Mouse (Mus musculus) hindbrain, embryonic 15.5 days (tissue): Measurements from ENCODE around the gene Rgma. TPM values are rescaled to one million over a fixed set of nuclear protein-coding genes. Genes with fewer than 3 reads are reported as not detected.

ENCODE experiments used
- ATAC-seq: fragments of 200-750 bp; cut with Nextera tagmentation; 2 replicates; pipeline ENCODE4 v1.8.0; 2017; ENCODE audit warnings: low read depth, moderate number of reproducible peaks, moderate TSS enrichment; ENCODE audit not compliant: low FRiP score
- H3K27ac ChIP-seq: fragments of 300-500 bp; sonication (generic); replicated peaks from 2 replicates; pipeline ENCODE4 v1.5.1; 2015; ENCODE audit warnings: mild to moderate bottlenecking, inconsistent platforms
- H3K27me3 ChIP-seq: fragments of 300-500 bp; sonication (generic); 2 replicates; pipeline ENCODE4 v1.6.1; 2015; ENCODE audit warnings: control low read depth, inconsistent platforms
- H3K36me3 ChIP-seq: fragments of 300-500 bp; sonication (generic); 2 replicates; pipeline ENCODE4 v1.6.1; 2015; ENCODE audit warnings: control low read depth, inconsistent platforms
- H3K4me1 ChIP-seq: fragments of 300-500 bp; sonication (generic); replicated peaks from 2 replicates; pipeline ENCODE4 v1.6.1; 2015; ENCODE audit warnings: control low read depth, inconsistent platforms
- H3K4me2 ChIP-seq: fragments of 300-500 bp; sonication (generic); 2 replicates; pipeline ENCODE4 v1.6.1; 2015; ENCODE audit warnings: moderate library complexity, mild to moderate bottlenecking, inconsistent platforms
- H3K4me3 ChIP-seq: fragments of 300-500 bp; sonication (generic); 2 replicates; pipeline ENCODE4 v1.5.1; 2015; ENCODE audit warnings: mild to moderate bottlenecking, inconsistent platforms
- H3K9ac ChIP-seq: fragments of 300-500 bp; sonication (generic); 2 replicates; pipeline ENCODE4 v1.6.1; 2015; ENCODE audit warnings: inconsistent platforms
- H3K9me3 ChIP-seq: fragments of 300-500 bp; sonication (generic); 2 replicates; pipeline ENCODE4 v1.6.1; 2016; ENCODE audit warnings: control low read depth, inconsistent platforms
- WGBS: fragments of 180-500 bp; shearing (Covaris S2); methylation state at CpG from one replicate; pipeline ENCODE4 v1.1.7; 2015; 5-methylcytosine and 5-hydroxymethylcytosine counted together
- polyA plus RNA-seq: library from polyadenylated mRNA; unstranded; fragments of >200 nt; fragmentation: Nextera tagmentation; extraction: Ambion mirVana; gene quantifications from 2 replicates; pipeline ENCODE4 v1.2.1, GENCODE M21; 2015

Rgma gene
- polyA plus RNA-seq, 1 experiment from 2014 or later: 45.1 TPM

- H3K36me3 ChIP-seq: no peaks in the 10 kb centered on the region
- WGBS: 2% methylated on average over 39 of the region's 39 CpGs
- ATAC-seq: peak; percentile 25; the same call in 1 of the 2 replicates
These were observed 16.4 kb downstream of the Rgma start for GRCm38 (mm10) chr7:73391518-73392321.

DNA sequence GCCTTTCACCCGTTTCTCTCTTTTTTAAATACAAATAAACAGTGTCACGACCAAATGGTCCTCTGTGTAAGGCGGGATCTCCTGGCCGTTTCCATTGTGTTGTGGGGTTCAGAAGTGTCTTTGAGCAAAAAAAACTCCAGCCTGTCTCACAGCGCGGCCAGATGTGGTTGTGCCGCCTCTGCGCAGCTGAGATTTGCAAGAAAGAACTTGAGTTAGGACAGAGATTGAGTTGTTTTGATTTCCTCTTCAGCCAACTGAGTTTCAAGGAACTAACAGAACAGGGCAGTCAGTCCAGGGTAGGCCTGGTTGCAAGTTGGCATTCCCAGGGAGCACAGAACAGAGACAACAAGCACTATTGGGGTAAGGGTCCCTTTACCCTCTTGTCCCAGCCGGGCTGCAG, 17.1 kb downstream of the Rgma start:
- H3K9ac ChIP-seq: peak overlapping the region; percentile 65
- peaks cover 63% of the 10 kb centered on the region for H3K4me1 ChIP-seq
- ATAC-seq: no peak
- H3K36me3 ChIP-seq: no peaks in the 10 kb centered on the region
- H3K27ac ChIP-seq: peak overlapping the region; percentile 86
- WGBS: 3% methylated on average over 9 of the region's 9 CpGs
- H3K9me3 ChIP-seq: no peaks in the 10 kb centered on the region
- peak overlapping the region; percentile 61 for H3K4me3 ChIP-seq
- H3K27me3 ChIP-seq: no peaks in the 10 kb centered on the region
- peak overlapping the region; percentile 96 for H3K4me2 ChIP-seq

More at GRCm38 (mm10) chr7:73391518-73392321, 16.4 kb downstream of the Rgma start:
- Histone ChIP-seq H3K4me1 (peaks cover 63% of the 10 kb centered on the region), H3K9ac (peak overlapping the region; percentile 65), H3K4me3 (peak overlapping the region; percentile 61), H3K27ac (peak overlapping the region; percentile 86), H3K4me2 (peak overlapping the region; percentile 96), H3K9me3 (no peaks in the 10 kb centered on the region), H3K27me3 (no peaks in the 10 kb centered on the region)

DNA sequence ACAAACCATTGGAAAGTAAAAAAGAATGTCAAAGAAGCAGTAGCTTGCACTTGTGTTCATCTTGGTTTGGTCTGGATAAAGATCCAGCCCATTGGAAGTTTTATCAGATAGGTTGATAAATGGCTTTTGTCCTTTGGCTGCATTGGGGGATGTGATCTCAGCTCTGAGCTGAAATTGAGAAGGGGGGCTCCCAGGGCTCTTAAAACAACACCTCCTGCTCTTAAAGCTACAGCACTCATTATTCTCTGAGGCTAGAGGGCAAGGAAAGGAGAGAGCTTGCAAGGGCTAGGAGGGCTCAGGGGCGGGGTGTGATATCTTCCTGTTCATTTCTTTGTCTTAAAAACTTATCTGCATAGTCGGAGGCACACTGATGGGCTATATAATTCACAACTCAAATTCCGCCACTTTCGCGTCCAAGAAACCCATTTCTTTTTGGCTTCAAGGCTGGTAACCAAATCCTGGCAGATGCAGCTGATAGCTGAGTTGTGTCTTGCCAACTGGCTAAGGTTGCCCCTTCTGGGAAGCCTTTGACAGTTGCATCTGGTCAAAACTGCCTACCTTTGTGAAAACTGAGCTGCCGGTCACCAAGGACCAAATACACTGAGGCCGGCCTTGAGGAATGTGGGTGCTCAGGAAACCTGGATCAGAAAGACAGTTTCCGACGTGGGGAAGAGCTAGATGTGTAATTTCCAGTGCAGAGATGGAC, 18.2 kb downstream of the Rgma start:
- peak overlapping the region; percentile 86 for H3K27ac ChIP-seq
- H3K4me2 ChIP-seq: peak overlapping the region; percentile 96
- H3K9me3 ChIP-seq: no peaks in the 10 kb centered on the region
- H3K27me3 ChIP-seq: no peaks in the 10 kb centered on the region
- ATAC-seq: no peak
- WGBS: 34% methylated on average over 9 of the region's 9 CpGs
- H3K4me3 ChIP-seq: peak overlapping the region; percentile 61
- peak overlapping the region; percentile 65 for H3K9ac ChIP-seq
- H3K4me1 ChIP-seq: peaks cover 74% of the 10 kb centered on the region
- H3K36me3 ChIP-seq: no peaks in the 10 kb centered on the region

GRCm38 (mm10) chr7:73394013-73394409, 18.7 kb downstream of the Rgma start:
- Histone ChIP-seq H3K27ac (peak overlapping the region; percentile 86), H3K4me2 (peak overlapping the region; percentile 96), H3K36me3 (no peaks in the 10 kb centered on the region), H3K9ac (peak overlapping the region; percentile 65), H3K4me1 (peaks cover 79% of the 10 kb centered on the region), H3K9me3 (no peaks in the 10 kb centered on the region), H3K4me3 (peak overlapping the region; percentile 61), H3K27me3 (no peaks in the 10 kb centered on the region)
- 24% methylated on average over 4 of the region's 4 CpGs for WGBS
- no peak for ATAC-seq

- H3K27me3 ChIP-seq: no peaks in the 10 kb centered on the region
- H3K4me1 ChIP-seq: peaks cover 70% of the 10 kb centered on the region
- peak overlapping the region; percentile 32; the same call in 1 of the 2 replicates for H3K4me3 ChIP-seq
- ATAC-seq: 0 out of 2 replicates have a peak, but pooled peaks have one; percentile 27
- H3K9ac ChIP-seq: no peak overlapping the region
- peak overlapping the region; percentile 72 for H3K27ac ChIP-seq
- H3K4me2 ChIP-seq: peak overlapping the region; percentile 66
- H3K36me3 ChIP-seq: no peaks in the 10 kb centered on the region
- 9% methylated on average over 11 of the region's 11 CpGs for WGBS
- no peaks in the 10 kb centered on the region for H3K9me3 ChIP-seq
These were observed 23.0 kb downstream of the Rgma start for GRCm38 (mm10) chr7:73398319-73398718.

GRCm38 (mm10) chr7:73398806-73399442, 23.6 kb downstream of the Rgma start:
- Histone ChIP-seq H3K36me3 (no peaks in the 10 kb centered on the region), H3K4me3 (peak overlapping the region; percentile 32), H3K27me3 (no peaks in the 10 kb centered on the region), H3K4me2 (peak overlapping the region; percentile 66), H3K9ac (peak overlapping the region; percentile 45), H3K4me1 (peaks cover 64% of the 10 kb centered on the region), H3K9me3 (no peaks in the 10 kb centered on the region), H3K27ac (peak overlapping the region; percentile 72)
- WGBS: 8% methylated on average over 19 of the region's 19 CpGs
- ATAC-seq: 0 out of 2 replicates have a peak, but pooled peaks have one; percentile 0

GRCm38 (mm10) chr7:73399501-73400044, 24.3 kb downstream of the Rgma start:
- no peaks in the 10 kb centered on the region for H3K9me3 ChIP-seq
- no peaks in the 10 kb centered on the region for H3K36me3 ChIP-seq
- peaks cover 60% of the 10 kb centered on the region for H3K4me1 ChIP-seq
- 2% methylated on average over 19 of the region's 19 CpGs for WGBS
- peak overlapping the region; percentile 66 for H3K4me2 ChIP-seq
- H3K9ac ChIP-seq: peak overlapping the region; percentile 45
- H3K27ac ChIP-seq: peak overlapping the region; percentile 72
- ATAC-seq: peak; percentile 50
- no peaks in the 10 kb centered on the region for H3K27me3 ChIP-seq
- peak overlapping the region; percentile 32 for H3K4me3 ChIP-seq

GRCm38 (mm10) chr7:73400051-73400916, 25.0 kb downstream of the Rgma start:
- peak; percentile 64 for ATAC-seq
- Histone ChIP-seq H3K9ac (peak overlapping the region; percentile 45), H3K9me3 (no peaks in the 10 kb centered on the region), H3K4me3 (peak overlapping the region; percentile 32), H3K27me3 (no peaks in the 10 kb centered on the region), H3K4me1 (peaks cover 65% of the 10 kb centered on the region), H3K27ac (peak overlapping the region; percentile 72), H3K36me3 (no peaks in the 10 kb centered on the region), H3K4me2 (peak overlapping the region; percentile 66)
- 14% methylated on average over 20 of the region's 20 CpGs for WGBS

DNA sequence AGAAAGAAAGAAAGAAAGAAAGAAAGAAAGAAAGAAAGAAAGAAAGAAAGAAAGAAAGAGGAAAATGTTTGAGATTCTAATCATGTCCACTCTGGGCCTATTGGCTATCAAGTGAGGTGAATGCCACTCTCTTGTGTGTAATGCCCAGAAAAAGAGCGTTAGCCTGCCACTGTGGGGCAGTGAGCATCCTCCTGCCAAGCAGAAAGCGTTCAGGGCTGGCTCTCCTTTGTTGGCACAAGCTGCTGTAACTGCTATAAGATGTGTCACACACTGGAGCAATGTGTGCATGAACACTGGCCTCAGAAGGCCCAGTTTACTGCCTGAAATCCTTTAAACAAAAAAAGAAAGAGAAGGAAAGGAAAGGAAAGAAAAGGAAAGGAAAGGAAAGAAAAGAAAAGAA, 26.8 kb downstream of the Rgma start:
- Histone ChIP-seq H3K36me3 (no peaks in the 10 kb centered on the region; the same call in 1 of the 2 replicates), H3K27me3 (no peaks in the 10 kb centered on the region), H3K9me3 (no peaks in the 10 kb centered on the region), H3K4me1 (peaks cover 55% of the 10 kb centered on the region), H3K4me3 (no peak overlapping the region), H3K9ac (no peak overlapping the region), H3K4me2 (no peak overlapping the region), H3K27ac (no peak overlapping the region)
- ATAC-seq: no peak
- 26% methylated on average over 2 of the region's 2 CpGs for WGBS

DNA sequence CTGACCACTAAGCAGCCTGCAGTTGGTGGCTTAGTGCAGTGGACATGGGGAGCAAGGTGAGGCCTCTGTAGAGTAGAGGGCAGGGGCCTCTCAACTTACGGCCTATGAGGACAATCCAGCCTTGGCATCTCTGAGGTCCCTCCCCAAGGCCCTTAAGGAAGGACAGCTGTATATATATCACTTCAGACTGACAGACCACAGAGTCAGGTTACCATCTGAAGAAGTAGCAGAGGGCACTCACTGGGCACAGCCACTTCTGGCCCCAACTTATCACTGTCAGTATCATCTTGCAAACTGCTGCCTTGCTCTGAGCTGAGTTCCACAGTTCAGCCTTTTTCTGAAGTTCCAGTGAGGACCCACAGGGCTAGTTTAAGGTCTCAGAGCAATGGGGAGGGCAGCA, 27.4 kb downstream of the Rgma start:
- WGBS: 77% methylated on average over 1 of the region's 1 CpGs
- Histone ChIP-seq H3K4me3 (no peak overlapping the region), H3K9ac (no peak overlapping the region), H3K4me1 (peaks cover 50% of the 10 kb centered on the region), H3K9me3 (no peaks in the 10 kb centered on the region), H3K4me2 (no peak overlapping the region), H3K27me3 (no peaks in the 10 kb centered on the region), H3K27ac (0 out of 2 replicates have a peak overlapping the region, but pooled peaks have one; percentile 19), H3K36me3 (no peaks in the 10 kb centered on the region; the same call in 1 of the 2 replicates)
- ATAC-seq: no peak

DNA sequence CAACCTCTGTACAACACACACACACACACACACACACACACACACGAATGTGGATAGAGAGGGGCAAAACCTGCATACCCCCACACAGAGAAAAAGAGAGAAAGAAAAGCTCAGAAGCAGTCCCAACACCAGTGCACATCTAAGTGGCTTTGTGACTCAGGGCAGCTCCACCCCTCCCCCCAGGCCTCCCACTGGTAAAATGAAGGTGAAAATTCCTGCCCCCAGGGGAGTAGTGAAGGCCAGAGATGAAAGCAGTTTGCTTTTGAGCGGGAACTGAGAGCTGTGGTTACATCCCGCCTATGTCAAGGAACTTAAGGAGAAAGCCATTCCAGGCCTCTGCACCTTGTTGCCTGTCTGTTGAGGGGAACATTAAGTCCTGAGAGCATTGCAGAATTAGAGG, 28.2 kb downstream of the Rgma start:
- ATAC-seq: no peak
- Histone ChIP-seq H3K9me3 (no peaks in the 10 kb centered on the region), H3K4me1 (peaks cover 41% of the 10 kb centered on the region), H3K4me3 (no peak overlapping the region), H3K9ac (no peak overlapping the region), H3K36me3 (no peaks in the 10 kb centered on the region; the same call in 1 of the 2 replicates), H3K27me3 (no peaks in the 10 kb centered on the region), H3K4me2 (no peak overlapping the region), H3K27ac (no peak overlapping the region)
- WGBS: 56% methylated on average over 3 of the region's 3 CpGs
